Mouse (Mus musculus) urinary bladder, postnatal 25 days (tissue): Measurements from ENCODE around the gene Bmp5.

Source experiments
- DNase-seq: peaks from one replicate; pipeline ENCODE4 v3.0.0; 2022; ENCODE audit warnings: low spot score

The Bmp5 gene

GRCm38 (mm10) chr9:75840841-75841240 lies 65.7 kb downstream of the Bmp5 start:
- no peak for DNase-seq

GRCm38 (mm10) chr9:75846010-75846409 lies 70.8 kb downstream of the Bmp5 start:
- DNase-seq, result no peak

GRCm38 (mm10) chr9:75850670-75851228 lies 75.6 kb downstream of the Bmp5 start:
- no peak for DNase-seq

DNA sequence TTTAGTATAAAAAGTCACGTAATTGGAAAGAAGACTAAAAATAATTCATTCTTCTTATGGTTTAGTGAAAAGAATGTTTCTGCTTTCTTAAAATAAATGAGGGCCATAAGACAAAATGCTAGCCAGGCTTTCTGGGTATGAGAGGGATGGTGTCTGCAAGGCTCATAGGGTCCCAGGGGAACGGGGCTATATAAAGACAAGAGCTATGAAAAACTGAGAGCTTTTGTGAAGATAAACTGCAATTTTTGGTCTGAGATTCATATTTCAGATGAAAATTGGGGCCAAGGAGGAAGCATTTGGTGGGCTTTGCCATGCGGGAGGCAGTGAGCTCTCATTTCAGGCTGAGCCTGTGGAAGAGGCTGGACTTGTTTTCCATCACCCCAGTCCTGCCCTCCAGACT lies 83.0 kb downstream of the Bmp5 start:
- DNase-seq, result no peak

GRCm38 (mm10) chr9:75858939-75859338 lies 83.8 kb downstream of the Bmp5 start:
- no peak for DNase-seq

DNA sequence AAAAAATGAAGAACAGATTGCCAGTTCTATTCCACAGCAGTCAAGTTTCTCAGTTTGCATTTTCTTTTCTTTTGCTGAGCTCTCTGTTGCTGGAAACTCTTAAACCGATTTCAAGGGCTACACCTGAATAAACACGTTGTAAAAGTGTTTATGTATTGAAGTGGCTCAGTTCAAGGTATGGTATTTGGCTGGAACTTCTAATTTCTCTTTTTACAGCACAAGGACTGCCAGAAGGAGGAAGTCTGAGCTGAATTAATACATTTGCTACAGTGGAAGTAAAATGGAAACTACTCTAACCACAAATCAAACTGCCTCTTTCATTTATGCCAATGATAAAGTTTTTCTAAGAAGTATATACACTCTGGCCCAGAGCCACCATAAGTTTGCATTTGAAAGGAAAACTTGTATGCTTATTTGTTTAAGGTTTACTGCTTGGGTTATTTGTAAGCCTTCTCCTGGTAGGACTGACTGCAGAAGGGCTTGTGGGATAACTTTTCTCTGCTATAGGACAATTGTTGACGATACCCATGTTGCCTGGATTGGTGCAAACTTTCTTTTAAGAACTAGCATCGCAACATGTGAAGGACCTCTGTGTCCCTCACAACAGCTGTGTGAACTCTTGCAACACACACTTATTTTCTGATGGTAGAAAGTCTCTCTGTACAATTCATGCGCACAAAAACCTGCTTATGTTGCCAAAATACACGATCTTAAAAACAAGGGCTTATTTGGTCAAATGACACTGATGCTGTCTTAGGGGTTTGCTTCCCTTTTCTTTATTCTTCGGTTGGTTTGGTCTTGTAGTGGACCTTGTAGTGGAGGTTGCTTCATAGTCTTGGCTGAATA lies 95.4 kb downstream of the Bmp5 start:
- DNase-seq, result no peak

DNA sequence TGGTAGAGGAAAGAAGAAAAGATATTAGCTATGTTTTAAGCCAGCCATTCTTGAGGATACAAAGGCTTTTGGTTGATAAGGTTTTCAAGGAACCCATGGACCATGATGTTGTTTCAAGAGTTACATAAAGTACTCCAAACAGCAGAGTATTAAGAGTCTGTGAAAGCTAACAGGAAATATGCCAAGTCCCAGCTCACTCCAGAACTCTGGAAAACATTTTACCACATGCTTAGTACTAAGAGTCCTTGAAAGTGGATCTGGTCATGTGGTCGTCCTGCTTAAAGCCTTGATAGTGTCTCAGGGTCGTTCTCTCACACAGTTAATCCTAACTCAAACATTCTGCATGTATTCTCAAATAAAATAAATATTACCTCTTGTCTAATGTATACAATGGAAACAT lies 101.2 kb downstream of the Bmp5 start:
- DNase-seq, result no peak

GRCm38 (mm10) chr9:75883481-75884190 lies 108.5 kb downstream of the Bmp5 start:
- DNase-seq, result no peak

DNA sequence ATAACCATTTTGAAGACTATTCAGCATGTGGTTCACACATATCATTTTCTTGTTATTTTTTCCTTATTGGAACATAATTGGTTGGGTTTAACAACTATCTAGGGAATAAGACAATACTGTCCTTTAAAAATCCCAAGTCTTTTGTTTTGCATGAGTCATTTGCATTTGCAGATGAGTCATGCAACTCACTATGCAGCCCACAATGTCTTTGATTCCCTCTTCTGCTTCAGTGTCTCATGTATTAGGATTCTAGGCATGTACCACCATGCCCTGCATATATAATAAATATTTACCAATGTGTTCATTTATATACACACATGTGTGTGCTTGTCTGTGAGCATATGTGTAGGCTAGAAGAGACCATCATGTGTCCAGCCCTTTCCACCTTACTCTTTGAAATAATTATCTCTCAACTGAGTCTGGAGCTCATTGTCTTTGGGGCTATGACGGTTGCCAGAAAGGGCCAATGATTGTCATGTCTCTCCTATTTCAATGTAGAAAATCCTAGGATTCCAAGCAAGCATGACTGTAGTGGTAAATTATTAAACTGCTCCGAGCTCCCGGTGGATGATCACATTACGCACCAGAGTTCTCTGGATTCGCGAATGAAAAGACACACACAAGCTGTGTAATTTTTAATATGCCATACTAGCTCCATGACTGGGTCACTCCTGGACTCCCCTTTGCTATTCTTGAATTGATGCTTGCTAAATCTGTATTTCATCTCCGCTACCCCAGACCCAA lies 111.8 kb downstream of the Bmp5 start:
- DNase-seq, result no peak

- no peak for DNase-seq
These were observed 121.8 kb downstream of the Bmp5 start for GRCm38 (mm10) chr9:75896918-75897317.

GRCm38 (mm10) chr9:75898022-75898421 lies 122.9 kb downstream of the Bmp5 start:
- no peak for DNase-seq

DNA sequence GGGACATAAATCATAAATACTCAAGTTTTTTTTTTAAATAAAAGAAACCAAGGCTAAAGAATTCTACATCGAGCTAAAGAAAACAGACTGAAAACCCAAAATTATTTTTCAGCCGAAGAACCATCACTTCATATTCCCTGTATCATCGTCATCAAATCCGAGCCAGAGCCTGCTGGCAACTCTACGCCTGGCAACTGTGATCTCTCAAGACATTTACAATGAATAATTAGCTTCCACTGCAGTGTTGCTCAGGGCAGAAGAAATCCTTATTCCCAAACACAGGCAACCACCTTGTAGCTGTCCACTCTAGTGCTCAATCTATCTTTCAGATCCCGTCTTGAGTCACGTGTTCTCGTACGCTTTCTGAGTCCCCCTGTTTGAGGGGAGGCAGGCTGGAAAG lies 126.1 kb downstream of the Bmp5 start:
- DNase-seq, result no peak

DNA sequence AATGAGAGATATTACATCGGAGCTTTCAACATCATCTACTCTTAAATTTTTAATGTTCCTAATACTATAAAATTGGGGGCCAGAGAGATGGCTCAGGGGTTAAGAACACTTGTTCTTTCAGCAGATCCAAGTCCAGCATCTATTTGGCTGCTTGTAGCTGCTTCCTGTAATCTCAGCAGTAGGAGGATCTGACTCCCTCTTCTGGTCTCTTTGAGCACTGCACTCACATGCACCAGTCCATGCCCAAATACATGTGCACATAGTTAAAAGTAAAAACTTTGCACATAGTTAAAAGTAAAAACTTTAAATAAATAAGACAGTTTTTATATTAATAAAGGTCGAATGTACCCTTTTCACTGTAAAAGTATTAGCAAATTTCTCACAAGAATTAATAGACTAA lies 130.3 kb downstream of the Bmp5 start:
- no peak for DNase-seq

DNA sequence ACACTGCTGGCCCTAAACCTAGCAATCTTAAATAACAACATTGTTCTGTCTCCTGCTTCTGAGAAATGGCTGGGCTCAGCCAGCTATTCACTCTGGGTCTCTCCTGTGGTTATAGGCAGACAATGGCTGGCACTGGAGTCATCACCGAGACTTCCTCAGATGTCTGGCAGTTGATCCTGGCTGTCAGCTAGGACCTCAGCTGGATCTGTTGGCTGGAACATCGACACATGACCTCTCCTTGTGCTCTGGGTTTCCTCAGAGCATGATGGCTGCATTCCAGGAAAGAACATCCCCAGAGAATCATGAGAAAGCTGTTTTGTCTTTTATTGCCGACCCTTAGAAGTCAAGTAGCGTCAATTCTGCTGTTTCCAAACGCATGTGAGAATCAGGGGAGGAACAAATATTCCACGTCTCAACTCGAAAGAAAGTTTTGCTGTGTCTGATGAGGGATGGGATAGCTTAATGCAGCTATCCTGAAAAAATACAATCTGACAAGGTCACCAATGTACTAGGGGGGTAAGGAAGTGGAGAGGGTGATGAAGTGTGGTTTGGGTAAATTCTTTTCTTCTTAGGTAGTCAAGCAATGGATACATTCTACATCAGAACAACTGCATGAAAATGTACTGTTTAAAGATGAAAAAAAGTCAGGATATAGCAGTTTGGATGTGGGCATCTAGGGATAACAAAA lies 135.1 kb downstream of the Bmp5 start:
- DNase-seq, result no peak

- DNase-seq, result no peak
These were observed 136.4 kb downstream of the Bmp5 start for GRCm38 (mm10) chr9:75911542-75911941.

DNA sequence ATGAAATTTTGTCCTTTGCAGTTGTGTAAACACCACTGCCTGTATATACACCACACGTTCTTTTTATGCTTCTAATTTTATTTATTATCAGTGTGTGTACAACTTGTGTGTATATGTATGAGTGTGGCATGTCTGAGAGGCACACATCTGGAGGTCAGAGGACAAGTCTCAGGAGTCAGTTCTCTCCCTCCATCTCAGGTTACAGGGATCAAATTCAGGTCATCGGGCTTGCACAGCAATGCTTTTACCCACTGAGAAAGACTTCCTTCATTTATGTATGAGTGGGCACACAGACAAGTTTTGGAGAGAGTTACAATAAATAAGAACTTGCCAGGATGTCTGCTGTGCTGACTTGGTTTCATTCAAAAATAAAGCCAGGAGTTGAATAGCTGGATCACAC lies 140.9 kb downstream of the Bmp5 start:
- DNase-seq, result no peak

- DNase-seq, result no peak
These were observed 152.2 kb downstream of the Bmp5 start for GRCm38 (mm10) chr9:75927196-75927880.

GRCm38 (mm10) chr9:75928068-75928467 lies 152.9 kb downstream of the Bmp5 start:
- no peak for DNase-seq

DNA sequence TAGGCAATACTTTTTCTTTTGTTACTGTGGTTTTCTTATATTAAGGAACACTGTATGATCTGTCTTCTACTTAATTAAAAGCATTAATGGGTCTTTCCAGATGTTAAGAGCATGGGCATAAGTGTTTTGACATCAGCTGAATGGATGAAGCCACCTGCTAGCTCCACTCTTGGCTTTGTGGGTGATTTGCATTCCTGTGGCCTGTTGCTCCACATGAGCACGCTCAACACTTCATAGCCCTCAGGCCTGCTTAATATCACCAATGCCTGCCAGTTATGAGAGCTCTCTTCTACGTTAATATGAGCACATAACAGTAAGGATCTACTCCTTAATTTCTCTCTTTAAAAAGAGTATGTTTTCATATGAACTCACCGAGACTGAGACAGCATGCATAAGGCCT lies 169.5 kb downstream of the Bmp5 start:
- DNase-seq, result no peak
